Mouse (Mus musculus) lung, postnatal 4 days (tissue): Measurements from ENCODE around the gene Ets1.

Experiments used
- DNase-seq, 2 experiments: peaks; one replicate each; pipeline ENCODE4 v3.0.0; 2021

Gene Ets1

GRCm38 (mm10) chr9:32695492-32696190 lies 59.6 kb downstream of the Ets1 start:
- DNase-seq, result peak; percentile 99

DNA sequence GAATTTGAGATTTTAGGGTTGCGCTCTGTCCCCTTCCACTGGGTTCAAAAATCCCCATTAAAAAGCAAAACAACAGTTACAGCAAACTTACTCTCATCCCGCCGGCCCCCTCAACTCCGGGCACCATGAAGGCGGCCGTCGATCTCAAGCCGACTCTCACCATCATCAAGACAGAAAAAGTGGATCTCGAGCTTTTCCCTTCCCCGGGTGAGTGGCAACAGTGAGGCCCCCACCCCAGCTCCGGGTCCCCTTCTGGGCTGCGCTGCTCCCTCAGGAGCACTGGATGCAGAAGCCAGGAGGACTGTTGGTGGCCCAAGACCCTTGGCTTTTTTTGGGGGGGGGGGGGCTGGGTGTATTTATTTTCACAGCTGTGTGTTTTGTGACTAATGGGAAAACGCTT lies 60.2 kb downstream of the Ets1 start:
- DNase-seq, result no peak

DNA sequence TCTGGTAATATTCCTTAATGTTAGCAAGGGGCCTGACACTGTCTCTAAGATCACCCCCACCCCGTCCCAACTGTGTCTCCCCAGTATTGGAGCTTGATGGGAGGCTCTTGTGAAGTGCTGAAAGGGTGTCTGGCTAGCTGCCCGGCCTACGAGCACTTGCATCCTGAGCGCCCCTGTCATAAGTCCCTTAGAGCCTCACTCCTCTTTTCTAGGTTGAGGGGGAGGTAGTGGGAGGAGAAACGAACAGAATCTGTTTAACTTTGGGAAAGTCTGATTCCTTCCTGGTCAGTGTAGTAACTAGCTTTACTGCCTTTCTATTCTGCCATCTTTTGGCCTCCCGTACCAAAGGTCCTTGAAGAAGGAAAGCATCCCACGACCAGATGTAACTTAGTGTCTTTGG lies 60.7 kb downstream of the Ets1 start:
- peak; percentile 77 to 83 for DNase-seq

DNA sequence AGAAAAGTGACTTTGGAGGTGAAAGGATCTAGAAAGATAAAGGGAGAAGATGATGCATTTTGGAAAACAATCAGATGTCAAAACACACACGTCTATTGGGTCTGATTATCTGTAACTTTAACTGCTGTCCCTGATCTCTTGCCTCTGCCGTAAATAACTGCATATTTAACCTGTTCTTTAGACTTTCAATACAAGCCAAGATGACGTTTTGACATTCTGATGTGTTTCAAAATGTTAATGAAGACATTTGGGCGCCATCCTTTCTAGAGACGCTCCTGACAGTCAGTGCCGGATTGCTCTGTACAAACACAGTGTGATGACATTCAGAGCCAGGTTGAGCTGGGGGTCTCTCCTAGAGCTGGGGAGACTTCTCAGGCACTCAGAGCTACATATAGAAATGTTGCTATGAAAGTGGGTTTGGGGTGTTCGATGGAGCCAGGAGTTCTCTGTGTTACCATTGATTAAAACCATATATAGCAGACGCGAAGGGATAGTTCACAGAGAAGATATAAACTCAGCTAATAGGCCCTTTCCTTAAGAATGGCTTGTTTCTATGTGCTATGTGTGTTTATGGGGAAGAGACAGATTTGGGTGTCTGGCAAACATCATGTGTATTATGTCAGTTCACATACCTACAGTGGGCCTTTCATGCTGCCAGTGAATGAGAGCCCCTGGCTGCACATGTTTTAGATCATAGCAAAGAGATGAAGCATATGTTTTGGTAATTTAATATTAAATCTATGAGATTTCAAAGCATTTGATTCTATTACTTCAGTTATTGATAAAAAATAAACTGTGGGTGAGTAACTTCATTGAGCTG lies 61.5 kb downstream of the Ets1 start:
- DNase-seq, result no peak

DNA sequence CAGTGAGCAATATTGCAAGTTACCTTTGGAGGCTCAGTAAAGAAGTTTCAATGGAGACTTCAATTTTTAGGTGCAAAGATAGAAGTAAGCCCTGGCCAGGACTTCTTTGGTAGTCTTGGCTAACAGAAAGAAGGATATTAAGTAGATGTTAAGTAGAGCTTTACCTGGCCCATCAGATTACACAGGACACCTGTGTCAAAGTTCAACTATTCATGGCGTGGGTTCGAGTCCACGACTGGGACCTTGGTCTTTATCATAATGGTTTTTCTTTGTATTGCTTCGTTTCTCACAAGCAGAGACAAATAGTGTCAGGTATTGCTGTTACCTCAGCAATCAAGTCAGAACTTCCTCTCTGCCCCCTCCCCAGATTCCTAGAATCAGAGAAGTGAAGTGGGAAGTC lies 62.7 kb downstream of the Ets1 start:
- DNase-seq, result no peak

DNA sequence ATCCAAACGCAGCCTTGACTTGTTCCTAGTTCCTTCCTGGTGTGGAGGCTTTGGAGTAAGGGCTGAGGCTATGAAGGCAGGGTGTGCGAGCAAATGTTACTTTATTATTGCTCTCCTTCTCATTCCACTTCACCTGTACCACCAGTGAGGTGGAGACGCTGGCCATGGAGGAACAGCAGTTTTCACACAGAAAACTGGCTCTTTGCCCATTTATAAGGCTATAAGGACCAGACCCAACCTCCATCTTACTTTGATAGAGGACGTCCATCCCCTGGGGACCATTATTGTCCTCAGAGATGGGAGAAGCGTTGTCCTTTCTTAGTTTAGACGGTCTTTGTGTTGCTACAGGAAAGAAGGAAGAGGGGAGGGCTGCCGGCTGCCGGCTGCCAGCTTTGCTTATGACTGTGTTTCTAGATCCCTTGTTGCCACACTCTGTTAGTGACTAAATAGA lies 63.4 kb downstream of the Ets1 start:
- peak in 1 of 2 experiments; percentile 53 for DNase-seq

GRCm38 (mm10) chr9:32700091-32700905 lies 64.3 kb downstream of the Ets1 start:
- no peak for DNase-seq

GRCm38 (mm10) chr9:32701126-32701997 lies 65.3 kb downstream of the Ets1 start:
- no peak for DNase-seq

- no peak for DNase-seq
Observed at GRCm38 (mm10) chr9:32701998-32702305, 65.9 kb downstream of the Ets1 start.

- DNase-seq, result no peak
Observed at GRCm38 (mm10) chr9:32702836-32703395, 66.9 kb downstream of the Ets1 start.

DNA sequence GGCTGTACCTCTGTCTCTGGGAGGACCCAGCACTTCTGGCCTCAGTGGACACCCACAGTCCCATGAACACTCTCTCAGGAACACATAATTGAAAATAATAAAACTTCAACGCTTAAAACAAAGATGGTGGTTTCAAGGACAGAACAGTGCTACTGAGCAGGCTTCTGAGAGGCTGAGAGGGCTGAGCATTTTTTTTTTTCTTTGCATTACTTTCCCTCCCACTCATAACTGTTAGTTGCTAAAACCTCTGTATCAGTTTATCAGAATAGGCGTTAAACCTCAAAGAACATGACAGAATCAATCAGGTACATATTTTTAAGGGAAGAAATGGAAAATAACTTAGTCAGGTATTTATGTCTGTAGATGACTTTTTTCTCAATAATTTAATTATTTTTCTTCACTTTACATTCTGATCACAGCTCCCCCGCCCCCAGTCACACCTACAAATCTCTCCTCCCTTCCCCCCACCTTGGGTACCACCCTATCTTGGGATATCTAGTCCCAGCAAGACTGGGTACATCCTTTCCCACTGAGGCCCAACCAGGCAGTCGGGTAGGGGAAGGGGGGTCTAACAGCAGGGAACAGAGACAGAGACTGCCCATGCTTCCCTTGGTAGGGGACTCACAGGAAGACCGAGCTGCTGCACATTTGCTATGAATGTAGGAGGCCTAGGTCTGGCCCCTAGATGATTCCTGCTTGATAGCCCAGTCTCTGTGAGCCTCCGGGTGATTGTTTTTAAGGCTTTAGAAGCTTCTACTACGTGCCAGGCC lies 68.1 kb downstream of the Ets1 start:
- no peak for DNase-seq

- DNase-seq, result peak in 1 of 2 experiments; percentile 56
Observed at GRCm38 (mm10) chr9:32705827-32706478, 69.9 kb downstream of the Ets1 start.

DNA sequence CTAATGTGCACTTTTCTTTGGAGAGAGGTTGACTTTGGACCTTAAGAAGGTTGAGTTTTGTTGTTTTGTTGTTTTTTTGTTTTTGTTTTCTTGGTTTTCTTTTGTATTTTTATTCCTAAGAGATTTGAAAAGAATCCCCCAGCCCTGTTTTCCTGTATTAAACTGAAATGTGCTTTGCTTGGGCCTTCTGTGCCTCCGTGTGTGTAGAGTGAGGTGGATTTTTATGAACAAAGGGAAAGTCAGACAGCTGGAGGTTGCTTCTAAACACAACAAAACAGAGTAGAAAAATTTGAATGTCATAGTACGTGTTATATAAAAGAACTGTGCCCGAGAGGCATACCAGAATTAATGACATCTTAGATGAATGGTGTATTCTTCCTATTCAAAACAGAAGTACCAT lies 71.4 kb downstream of the Ets1 start:
- no peak for DNase-seq

GRCm38 (mm10) chr9:32708491-32708890 lies 72.5 kb downstream of the Ets1 start:
- no peak for DNase-seq

DNA sequence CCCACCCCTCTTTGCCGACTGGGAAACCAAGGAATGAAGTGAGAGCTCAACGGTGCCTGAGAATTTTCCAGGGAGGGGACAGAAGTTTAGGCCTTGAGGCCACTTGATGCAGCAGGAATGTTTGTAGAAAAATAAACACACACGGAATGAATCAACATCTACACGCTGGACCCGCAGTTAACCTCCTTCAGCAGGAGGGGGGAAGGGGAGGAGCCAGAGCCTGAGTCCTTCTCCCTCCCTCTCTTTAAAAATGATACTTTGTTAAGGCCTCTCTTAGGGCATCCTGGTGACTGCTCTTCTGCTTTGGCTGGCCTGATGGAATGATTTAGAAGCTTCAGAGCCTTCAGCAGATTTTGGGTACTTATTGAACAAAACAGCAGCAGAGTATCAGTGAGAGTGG lies 73.3 kb downstream of the Ets1 start:
- peak; percentile 68 to 69 for DNase-seq

GRCm38 (mm10) chr9:32709764-32710734 lies 74.0 kb downstream of the Ets1 start:
- DNase-seq, result no peak

DNA sequence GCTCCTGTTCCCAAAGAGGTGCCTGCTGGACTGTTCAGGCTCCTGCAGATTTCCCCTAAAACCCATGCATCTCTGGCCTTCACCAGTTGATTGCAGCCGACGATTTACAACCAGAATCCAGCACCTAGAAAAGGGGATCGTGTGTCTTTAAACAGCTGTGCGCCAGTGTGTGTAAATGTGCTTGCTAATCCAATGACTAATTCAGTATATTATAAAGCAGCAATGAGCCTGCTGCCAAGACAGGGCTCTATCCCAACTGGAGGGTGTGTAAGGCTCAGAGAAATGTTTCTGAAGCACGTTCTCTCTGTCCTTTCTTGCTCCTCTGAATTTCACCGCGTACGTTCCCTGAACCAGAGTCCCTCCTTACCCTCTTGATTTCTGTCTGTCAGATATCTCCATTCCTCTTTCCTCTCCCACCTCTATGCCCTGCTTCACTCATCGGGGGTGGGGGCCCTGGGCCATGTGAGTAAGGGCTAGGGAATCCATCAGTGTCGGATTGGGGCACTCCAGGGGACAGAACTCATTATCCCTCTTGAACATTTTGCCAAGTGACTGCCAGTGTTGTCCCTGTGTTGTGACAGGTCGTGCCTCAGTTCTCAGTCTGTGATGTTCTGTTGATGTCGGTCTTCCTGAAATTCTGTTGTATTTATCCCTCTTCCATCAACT lies 75.1 kb downstream of the Ets1 start:
- no peak for DNase-seq

DNA sequence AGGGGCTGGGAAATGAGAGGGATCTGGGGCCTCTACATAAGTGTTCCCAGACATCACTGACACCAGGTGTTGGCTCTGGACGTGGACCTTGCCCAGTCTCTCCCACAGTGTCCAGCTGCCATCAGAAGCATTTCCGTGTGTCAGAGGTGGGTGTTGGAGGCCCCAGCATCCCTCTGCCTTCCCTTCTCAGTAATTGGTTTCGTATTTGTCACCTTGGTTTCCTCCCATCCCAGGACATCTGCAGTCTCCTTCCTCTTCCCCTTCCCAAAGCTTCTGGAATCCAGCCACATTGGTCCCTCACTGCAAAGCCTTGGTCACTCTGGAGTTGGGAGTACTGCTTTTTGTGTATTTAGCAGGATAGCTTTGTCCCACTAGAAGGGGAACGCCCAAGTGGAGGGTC lies 75.7 kb downstream of the Ets1 start:
- DNase-seq, result no peak

DNA sequence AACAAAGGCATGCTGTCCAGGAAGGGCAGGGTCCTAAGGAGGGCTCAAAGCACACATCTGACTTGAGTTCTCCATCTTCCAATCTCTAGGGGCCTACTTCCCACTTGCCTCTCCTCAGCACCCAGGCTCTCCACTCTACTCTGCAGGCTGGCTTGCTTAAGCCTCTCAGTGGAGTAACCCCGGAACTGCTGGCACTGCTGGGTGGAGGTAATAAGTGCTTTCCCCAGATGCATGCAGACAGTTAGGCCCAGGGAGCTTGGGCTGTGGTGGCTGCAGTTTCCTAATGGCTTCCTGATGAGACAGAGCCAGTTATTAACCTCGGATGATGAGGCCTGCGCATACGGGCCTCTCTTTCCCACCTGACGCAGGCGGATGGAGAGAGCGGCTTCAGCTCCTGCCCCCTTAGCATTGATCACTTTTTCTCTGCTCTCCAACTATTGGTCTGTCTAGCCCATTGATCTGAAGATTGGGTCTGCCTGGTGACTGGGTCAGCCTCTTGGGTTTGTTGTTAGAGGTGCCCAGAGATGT lies 76.4 kb downstream of the Ets1 start:
- DNase-seq, result no peak
